Mouse (Mus musculus) effector memory CD4-positive, alpha-beta T cell, adult 7 months (primary cell): ENCODE data around the gene Cd52. TPM values are rescaled to one million over a fixed set of nuclear protein-coding genes. Genes with fewer than 3 reads are reported as not detected.

Source experiments
- polyA plus RNA-seq: library from polyadenylated mRNA; unstranded; fragments of 100-300 nt; shearing (Covaris generic); gene quantifications from one replicate; pipeline ENCODE4 v1.2.1, GENCODE M21; 2017

Cd52 gene
- 2,277 TPM for polyA plus RNA-seq

GRCm38 (mm10) chr4:134094923-134095547 lies at the start of gene Cd52:
Cd52 (minus strand) TSS chr4:134095082.

DNA sequence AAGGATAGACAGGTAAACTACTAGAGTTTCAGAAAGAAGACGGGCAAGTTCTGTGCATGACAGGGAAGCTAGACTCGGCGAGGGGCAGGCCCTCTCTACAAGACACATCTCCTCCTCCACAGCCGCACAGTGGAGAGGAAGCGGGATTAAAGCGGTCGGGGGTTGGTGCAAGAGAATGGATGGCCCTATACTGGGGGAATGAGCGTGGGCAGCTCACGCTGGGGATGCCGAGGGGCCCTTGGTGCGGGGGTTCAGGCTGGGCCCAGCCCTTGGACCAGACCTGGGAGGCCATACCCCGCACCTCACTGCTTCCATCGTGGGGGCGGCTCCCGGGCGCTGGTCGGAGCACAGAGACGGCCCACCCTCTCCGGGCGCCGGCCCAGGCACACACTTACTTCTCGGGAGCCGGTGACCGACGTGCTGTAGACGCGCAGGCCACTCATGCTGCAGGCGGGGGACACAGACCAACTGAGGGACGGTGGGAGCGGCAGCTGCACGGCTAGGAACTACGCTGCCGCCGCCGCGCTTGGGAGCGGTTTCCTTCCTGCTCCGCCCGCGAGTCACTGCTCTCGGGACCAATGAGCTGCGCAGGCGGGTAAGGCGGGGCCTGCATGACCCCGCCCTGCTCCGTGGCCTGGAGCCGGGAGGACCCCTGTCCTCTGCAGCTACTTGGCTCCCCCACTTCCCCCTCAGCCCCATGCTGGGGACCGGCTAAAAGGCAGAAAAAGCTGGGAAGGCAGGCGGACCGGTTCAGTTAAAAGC lies 33.5 kb upstream of the Cd52 start, which contains the start of gene Sh3bgrl3:
Gene Sh3bgrl3, minus strand, starts transcription at position 569 of the 762 bp plus-strand sequence.

DNA sequence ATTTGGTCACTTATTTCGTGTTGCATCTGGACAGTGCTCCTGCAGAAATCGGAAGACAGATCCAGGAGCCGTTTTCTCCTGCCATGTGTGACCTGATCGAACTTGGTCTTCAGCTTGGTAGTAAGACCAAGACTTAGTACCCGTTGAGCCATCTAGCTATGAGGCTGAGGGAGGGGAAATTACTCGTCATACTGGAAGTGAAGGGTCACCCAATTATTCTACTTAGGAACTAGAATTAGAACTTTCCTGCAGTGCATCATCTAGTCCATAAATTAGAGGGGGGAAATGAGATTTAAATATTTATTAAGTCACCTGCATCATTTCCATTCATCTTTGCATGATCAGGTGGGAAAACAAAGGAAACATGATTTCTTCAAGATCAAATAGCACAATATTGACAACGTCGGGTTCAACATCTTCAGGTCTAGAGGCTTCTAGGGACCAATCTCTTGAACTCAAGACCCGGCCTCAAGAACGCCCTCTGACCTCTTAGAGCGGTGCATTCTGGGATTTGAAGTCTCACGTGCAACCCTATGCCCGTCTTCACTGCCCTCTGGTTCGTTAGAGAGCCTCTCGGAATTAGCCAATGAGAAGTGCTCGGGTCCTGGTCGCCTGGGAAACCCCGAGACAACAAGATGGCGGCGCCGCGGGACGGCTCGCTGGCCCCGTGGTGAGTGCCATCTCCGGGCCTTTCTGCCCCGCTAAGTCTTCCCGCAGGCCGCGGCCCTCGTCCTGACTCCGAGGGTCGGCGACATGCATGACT lies 7.3 kb upstream of the Cd52 start, which contains the start of gene Ubxn11:
Gene Ubxn11, plus strand, starts transcription at position 592 of the 763 bp plus-strand sequence.

DNA sequence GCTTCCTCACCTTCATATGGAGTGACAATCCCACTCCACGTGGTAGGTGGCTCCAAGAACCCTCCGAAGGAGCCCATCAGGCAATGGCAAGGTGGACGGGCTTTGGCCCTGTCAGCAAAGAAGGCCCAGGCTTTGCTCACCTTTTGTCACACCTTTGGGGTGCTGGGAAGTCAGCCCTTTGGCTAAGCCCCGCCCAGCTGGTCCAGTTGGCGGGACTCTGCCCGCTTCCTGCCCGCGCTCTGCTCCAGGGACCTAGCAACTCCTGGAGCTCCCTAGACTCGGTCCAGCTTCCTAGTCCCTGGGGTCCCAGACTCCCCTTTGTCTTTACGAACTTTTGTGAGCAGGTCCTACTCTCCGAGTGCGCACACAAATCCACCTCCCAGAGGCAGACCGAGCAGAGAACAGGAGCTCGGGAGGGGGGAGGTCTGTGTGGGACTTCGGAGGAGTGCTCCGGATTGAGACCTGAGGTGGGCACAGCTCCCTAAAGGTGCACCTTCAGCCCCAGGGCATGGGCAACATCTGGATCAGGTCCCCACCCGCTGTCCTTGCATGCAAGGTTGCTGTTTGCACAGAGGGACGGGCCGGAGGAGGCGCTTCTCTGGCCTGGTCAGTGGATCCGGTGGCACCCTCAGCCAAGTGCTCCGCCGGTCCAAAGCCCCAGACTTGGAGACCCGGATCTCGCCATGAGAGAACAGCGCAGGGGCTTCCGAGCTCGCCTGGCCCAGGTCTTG lies 34.6 kb downstream of the Cd52 start, which contains the start of gene Crybg2:
Gene Crybg2, plus strand, starts transcription at position 681 of the 731 bp plus-strand sequence.

DNA sequence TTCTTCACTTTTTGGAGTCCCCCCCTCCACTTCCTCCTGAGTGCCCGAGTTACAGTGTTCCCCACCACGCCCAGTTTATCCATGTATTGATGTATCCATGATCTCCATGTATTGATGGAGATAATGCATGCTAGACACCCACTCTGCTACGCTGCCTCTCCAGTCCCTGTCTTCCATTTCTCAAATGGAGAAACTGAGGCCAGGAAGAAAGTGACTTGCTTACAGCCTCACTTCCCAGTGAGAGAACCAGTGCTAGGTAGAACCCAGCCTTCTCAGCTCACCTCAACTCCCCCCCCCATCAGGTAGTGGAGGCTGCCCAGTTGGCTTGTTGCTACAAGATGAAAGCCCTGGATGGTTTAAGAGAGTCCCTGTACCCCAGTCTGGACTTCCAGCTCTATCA lies 41.3 kb downstream of the Cd52 start, which contains the start of gene Zfp683:
Gene Zfp683, plus strand, starts transcription at position 301 of the 400 bp plus-strand sequence.

Other genes starting within 250 kb of the Cd52 start
- gene Rps6ka1, start 207.3 kb downstream of the Cd52 start, polyA plus RNA-seq, result 87.8 TPM
- 231 TPM for gene Hmgn2, start 126.4 kb downstream of the Cd52 start, polyA plus RNA-seq
- gene Dhdds, start 94.2 kb downstream of the Cd52 start, polyA plus RNA-seq, result 23.7 TPM
- not detected for gene Lin28a, start 76.2 kb downstream of the Cd52 start, polyA plus RNA-seq
- gene Zfp683, start 41.2 kb downstream of the Cd52 start, polyA plus RNA-seq, result 3.5 TPM
- 12.9 TPM for gene Crybg2, start 34.3 kb downstream of the Cd52 start, polyA plus RNA-seq
- 35.9 TPM for gene Ubxn11, start 7.5 kb upstream of the Cd52 start, polyA plus RNA-seq
- 1,134 TPM for gene Sh3bgrl3, start 33.7 kb upstream of the Cd52 start, polyA plus RNA-seq
- gene Cep85, start 92.0 kb upstream of the Cd52 start, polyA plus RNA-seq, result 63.6 TPM
- not detected for gene Gm7534, start 107.9 kb upstream of the Cd52 start, polyA plus RNA-seq
- gene Catsper4, start 132.3 kb upstream of the Cd52 start, polyA plus RNA-seq, result not detected
- gene Cnksr1, start 143.3 kb upstream of the Cd52 start, polyA plus RNA-seq, result not detected
- 5.1 TPM for gene E130218I03Rik, start 148.6 kb upstream of the Cd52 start, polyA plus RNA-seq
- gene Zfp593, start 150.5 kb upstream of the Cd52 start, polyA plus RNA-seq, result 27.2 TPM
- not detected for gene Gm30191, start 151.9 kb upstream of the Cd52 start, polyA plus RNA-seq
- not detected for gene Grrp1, start 159.0 kb upstream of the Cd52 start, polyA plus RNA-seq
- 7.2 TPM for gene Pdik1l, start 192.8 kb upstream of the Cd52 start, polyA plus RNA-seq
- gene Trim63, start 220.0 kb upstream of the Cd52 start, polyA plus RNA-seq, result not detected
- gene Slc30a2, start 248.1 kb upstream of the Cd52 start, polyA plus RNA-seq, result not detected